In genomic region chr11:59735938-59736337, GRCm38 (mm10) we compare ENCODE assay signal across 1 mouse cellular context. TPM values are rescaled to one million over a fixed set of nuclear protein-coding genes. Genes with fewer than 3 reads are reported as not detected.
"Had no signal": no experiment of that assay in that cellular context is flagged by ENCODE, and none has a peak within 500 bp of the region (broad histone marks: within the 10 kb centered on the region; RNA-seq: fewer than 3 reads in every experiment).

No protein-coding gene starts in this region.

RNA-seq across cellular contexts. Expression of gene Pld6, which starts 51.5 kb away (rescaled TPM):
- polyA plus RNA-seq: macrophage had no signal
